Mouse (Mus musculus) cerebellum, postnatal 25 days (tissue): ENCODE data around the gene Ovca2.

ENCODE experiments used
- DNase-seq, 2 experiments: peaks; one replicate each; pipeline ENCODE4 v3.0.0; 2021; ENCODE audit warnings: mixed read lengths in 2 of 2

Ovca2 gene

DNA sequence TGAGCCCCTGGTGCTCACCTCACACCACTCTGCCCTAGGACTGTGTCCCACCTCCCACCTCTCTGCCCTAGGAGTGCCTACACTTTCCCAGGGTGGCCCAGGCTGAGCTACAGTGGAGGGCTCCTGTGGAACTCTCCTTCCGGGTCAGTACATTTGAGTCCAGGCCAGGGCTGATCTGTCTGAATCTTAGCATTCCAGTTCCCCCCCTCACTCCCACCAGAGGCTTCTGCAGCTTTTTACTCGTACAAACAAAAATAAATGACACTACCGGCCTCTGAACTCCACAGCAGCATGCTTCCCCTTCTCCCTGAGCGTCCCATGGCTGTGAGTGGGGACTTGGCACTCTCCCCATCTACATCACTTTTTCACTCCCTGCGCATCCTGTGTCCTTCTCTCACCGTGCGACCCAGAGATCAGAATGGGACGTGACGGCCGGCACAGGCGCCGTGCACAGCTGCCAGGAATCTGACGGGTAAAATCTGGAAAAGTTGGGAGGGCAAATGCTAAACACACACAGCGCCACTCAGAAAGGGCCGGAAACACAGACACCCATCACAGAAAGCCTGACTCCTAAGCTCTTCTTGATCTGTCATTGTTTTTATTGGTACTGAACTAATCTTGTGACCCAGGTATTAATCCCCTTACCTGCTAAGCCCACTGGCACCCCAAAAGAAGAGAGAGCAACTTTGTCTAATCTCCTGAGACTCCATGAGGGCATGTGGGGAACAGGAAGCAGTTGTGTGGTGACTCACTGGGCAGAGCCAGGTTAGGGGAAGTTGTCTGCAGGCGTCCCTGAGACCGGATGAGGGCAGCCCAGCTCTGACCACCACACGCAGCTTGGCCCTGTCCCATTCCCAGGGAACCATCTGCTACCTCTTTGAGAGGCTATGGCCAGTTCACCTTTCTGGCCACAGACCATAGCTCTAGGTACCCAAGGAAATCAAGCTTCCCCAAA, 25.8 kb downstream of the Ovca2 start:
- peak; percentile 83 to 85 for DNase-seq

- no peak for DNase-seq
Observed at GRCm38 (mm10) chr11:75150346-75150745, 28.3 kb downstream of the Ovca2 start.

DNA sequence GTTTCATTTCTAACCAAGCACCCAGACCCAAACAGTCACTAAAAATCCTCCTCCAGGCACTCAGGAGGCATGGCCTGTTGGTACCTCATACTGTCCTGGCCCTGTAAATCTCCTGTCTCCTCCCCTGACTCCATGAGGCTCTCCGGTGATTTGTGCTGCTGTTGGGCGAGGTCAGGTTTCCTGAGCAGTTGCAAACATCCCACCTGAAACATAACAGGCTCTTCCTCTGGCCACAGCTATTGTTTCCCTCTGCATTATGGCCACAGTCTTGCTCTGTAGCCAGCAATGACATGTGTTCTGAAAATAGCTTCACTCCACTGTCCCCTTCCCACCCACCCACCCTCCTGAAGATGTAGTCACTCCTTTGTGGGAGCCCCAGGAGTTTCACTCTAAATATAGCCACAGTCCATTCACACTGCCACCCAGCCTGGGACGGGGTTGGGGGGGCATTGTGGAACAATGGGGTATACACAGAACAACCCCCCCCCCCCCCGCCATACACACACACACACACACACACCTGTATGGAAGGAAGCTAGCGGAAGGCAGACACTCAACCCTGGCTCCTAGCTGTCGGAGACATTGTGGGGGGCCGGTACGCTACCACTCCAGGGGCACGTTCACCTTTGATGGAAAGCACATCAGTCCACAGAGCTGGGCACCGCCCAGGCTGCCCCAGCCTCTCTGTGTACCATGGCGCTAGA, 30.2 kb downstream of the Ovca2 start:
- peak in 1 of 2 experiments; percentile 7 for DNase-seq

DNA sequence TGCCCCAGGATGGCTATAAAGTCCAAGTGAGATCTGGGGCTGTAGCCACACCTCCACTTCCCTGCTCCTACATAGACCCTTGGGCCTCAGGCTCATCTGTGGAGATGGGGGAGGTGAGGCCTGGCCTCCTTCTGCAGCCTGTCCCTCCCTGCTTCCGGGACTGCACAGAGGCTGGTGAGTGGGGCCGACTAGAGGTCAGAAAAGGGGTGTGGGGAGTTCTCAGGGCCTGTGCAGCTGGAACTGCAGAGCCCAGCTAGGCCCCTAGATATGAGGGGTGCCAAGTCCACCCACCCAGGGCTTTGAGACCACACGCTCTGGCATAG, 30.8 kb downstream of the Ovca2 start:
- DNase-seq, result peak in 1 of 2 experiments; percentile 7

DNA sequence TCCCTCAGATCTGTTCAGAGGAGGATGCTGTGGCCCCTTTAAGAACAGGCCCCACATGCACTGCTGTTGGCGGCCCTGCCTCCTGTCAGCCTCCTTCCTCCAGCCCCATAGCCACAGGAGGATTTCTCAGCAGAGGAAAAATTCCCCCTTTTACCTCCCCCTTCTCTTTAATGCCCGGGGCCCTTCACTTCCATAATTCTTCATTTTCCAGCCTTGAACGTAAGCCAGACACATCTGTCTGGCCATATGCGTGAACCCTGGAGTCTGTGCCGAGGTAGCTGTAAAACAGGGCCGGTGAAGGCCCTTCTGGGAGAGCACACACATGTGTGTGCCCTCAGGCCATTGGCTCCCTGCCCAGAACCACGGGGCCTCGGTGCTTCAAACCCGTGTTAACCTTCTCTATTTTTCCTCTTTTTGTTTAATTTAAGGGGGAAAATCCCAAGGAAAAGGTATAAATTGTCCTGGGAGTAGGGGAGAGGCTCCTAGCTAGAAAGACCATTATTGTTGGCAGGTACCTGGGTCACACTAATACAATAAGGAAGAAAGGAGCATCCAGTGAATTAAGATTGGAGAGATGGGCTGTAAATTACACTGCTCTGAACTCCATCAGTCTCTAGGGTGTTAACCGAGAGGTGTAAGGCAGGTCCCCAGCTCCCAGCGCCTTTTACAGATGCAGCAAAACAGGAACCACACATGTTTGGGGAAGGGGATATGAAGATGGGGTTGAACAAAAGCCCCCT, 31.4 kb downstream of the Ovca2 start:
- peak in 1 of 2 experiments; percentile 27 for DNase-seq

- no peak for DNase-seq
Observed at GRCm38 (mm10) chr11:75145841-75146240, 32.8 kb downstream of the Ovca2 start.

- DNase-seq, result no peak
Observed at GRCm38 (mm10) chr11:75142749-75143148, 35.9 kb downstream of the Ovca2 start.

GRCm38 (mm10) chr11:75141913-75142312, 36.7 kb downstream of the Ovca2 start:
- no peak for DNase-seq

DNA sequence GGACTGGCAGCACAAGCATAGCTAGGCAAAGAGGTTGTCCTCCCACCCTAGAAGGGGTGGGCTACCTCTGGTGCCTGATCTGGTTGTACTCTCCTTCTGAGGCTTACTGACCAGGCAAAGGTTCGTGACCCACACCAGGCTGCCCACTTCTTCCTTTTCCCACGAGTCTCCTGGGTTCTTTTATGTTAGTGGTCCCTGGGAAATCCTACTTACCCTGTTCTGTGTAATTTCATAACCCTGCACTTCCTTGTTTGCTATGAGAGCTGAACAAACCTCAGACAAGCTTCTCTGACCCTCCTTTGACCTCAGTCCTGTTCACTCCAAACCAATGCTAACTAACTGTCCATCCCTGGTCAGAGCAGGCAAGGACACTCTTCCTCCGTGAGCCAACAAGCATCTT, 37.6 kb downstream of the Ovca2 start:
- DNase-seq, result no peak

GRCm38 (mm10) chr11:75140431-75140830, 38.2 kb downstream of the Ovca2 start:
- no peak for DNase-seq

- peak; percentile 65 to 66 for DNase-seq
Observed at GRCm38 (mm10) chr11:75139122-75139963, 39.3 kb downstream of the Ovca2 start.

DNA sequence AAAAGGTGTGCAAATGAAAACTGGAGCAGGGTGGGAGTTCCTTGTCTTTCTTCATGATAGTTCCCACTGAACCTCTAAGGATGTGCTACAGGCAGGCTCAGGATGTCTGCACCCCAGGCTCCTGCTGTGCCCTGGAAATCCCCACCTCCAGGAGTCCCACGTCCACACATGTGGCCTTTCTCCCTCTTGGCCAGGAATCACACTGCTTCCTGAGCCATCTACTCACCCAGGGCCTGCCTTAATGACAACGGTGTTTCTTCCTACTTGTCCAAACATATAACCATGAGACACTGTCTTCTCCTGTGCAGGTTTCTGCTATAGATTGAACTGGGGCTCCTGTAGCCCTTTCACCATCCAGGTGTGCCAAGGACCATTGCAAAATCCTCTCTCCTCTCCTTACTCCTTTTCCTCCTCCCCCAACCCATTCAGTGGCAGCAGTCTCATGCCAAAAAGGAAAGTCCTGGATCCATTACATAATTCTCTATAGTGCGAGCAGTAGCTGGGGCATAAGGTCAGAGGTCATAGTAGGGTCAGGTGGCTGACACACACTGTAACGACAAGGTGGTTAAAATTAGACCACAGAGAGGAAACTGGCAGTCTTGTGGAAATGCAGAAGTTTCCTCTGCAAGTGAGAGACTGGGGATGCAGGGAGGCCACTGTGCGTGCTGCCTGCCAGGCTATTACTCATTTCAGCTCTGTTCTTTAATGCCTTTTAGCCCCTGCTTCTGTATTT, 41.8 kb downstream of the Ovca2 start:
- no peak for DNase-seq

- no peak for DNase-seq
Observed at GRCm38 (mm10) chr11:75135358-75135757, 43.3 kb downstream of the Ovca2 start.

GRCm38 (mm10) chr11:75134485-75135068, 44.1 kb downstream of the Ovca2 start:
- DNase-seq, result peak in 1 of 2 experiments; percentile 34

DNA sequence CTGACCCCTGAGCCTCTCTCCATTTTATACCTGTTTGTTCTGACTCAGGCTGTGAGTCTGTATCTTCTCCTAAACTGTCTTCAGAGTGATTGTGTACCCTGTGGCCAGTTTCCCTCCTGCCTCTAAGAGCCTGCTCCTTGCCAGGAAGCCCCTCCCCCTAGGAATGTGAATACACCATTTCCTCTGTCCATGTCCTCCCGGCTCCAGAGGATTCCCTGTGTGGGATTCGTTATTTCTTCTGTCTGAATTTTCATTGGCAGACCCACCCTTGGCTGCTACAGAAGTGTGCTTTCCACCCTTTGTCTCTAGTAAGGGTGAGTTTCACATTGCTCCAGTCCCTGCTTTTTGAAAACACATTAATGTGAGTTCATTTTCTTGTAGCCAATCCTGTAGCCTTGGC, 44.7 kb downstream of the Ovca2 start:
- DNase-seq, result peak in 1 of 2 experiments; percentile 54

- peak; percentile 70 to 74 for DNase-seq
Observed at GRCm38 (mm10) chr11:75133391-75133790, 45.2 kb downstream of the Ovca2 start.

DNA sequence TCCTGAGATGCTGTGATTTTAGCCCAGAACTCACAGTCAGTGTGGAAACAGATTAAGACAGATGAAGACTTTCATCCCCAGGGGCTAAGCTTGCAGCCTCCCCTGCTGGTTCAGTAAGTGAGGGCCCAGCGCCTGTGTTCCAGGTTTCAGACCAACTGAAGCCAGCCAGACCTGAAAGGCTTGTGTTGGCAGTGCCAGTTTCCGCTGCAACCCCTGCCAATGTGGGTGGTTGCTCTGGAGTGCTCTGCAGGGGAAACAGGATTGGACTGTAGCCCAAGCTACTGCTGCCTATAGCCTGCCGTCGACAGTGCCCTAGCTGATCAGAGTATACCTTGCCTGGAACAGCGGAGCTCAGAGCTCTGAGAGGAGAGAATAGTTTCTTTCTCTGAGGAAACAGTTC, 46.4 kb downstream of the Ovca2 start:
- peak; percentile 85 to 86 for DNase-seq

- DNase-seq, result no peak
Observed at GRCm38 (mm10) chr11:75131300-75131699, 47.3 kb downstream of the Ovca2 start.

- no peak for DNase-seq
Observed at GRCm38 (mm10) chr11:75129481-75129880, 49.2 kb downstream of the Ovca2 start.

- DNase-seq, result no peak
Observed at GRCm38 (mm10) chr11:75126384-75126783, 52.3 kb downstream of the Ovca2 start.
